Mouse (Mus musculus): ENCODE results near the gene Apol6.

DNA sequence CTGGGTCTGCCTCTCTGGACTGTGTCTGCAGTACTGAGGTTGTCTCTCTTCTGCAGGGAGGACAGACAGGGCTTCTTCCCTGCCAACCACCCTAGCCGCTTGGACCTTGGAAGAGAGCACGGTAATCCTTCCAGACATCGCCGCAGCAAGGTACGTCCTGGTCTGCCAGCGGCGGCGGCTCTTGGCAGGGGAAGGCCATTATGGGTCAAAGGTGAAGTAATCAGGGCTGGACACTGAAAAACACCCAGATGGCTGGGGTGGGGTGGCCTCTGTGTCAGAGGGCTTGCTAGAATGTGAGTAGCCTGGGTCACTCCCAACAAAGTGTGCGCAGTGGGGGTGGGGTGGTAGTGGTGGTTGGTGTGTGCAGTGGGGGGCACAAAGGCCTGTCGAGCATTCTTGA is 1.1 kb downstream of the Apol6 start:
- TF ChIP-seq CTCF (IDR thresholded peaks at IDR 0.05; ENCODE audit: extremely low read depth, insufficient read length, insufficient replicate concordance, low read depth, low read length) (no peak), POLR2A (IDR thresholded peaks at IDR 0.05; ENCODE audit: low read depth, low read length) (no peak)

Data from small intestine, adult 2 months (tissue).